Mouse (Mus musculus) fibroblast of lung, adult 2 months (primary cell): Measurements from ENCODE around the gene Sema4b.

Experiments
- DNase-seq: peaks from one replicate; pipeline ENCODE4 v3.0.0-alpha.2; 2011; ENCODE audit warnings: low read depth

The Sema4b gene

GRCm38 (mm10) chr7:80178037-80178729, 8.5 kb upstream of the Sema4b start:
- DNase-seq: no peak

DNA sequence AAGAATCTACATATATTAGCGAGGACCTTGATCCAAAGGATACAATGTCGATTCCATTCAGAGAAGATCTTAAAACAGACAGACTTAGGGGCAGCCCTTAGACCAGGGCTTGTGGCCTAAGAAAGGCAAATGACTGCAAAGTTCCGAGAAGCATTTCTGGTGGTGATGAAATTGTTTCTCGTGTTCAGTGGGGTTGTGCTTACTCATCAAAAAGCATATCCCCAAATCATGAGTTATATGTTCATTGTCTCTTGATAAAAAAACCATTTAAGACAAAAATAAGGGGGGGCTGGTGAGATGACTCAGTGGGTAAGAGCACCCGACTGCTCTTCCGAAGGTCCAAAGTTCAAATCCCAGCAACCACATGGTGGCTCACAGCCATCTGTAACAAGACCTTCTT, 7.3 kb upstream of the Sema4b start:
- DNase-seq: no peak

- DNase-seq: no peak
Observed at GRCm38 (mm10) chr7:80179790-80180189, 6.9 kb upstream of the Sema4b start.

DNA sequence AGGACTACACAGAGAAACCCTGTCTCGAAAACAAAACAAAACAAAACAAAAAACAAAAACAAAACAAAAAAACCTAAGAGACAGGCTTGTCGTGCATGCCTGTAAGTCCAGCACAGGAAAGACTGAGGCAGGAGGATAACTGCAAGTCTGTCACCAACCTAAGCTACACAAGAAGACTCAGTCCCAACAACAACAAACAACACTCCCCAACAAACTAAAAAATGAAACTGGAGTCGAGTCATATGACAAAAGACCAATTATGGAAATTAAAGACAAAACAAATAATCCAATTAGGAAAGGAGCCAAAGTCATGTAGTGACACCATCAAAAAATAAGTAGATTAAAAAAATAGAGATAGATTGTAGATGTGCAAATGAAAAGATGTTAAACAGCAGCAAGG, 6.4 kb upstream of the Sema4b start:
- DNase-seq: no peak

DNA sequence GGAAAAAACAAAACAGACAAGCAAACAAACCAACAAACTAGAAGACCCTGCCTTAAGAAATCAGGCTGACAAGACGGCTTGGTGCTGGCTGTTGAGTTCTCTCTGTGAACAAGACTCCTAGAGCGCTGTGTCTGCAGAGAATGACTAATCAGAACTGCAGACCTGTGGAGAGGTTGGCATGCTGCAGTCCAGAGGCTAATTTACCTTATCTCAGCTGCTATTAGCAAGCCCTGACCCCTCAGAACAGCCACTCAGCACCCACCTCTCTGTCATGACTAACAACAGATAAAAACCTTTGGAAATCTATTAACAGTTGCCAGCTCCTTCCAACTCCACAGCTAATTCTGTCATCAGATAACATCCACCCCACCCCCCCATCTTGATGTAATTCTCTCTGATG, 5.6 kb upstream of the Sema4b start:
- no peak for DNase-seq

DNA sequence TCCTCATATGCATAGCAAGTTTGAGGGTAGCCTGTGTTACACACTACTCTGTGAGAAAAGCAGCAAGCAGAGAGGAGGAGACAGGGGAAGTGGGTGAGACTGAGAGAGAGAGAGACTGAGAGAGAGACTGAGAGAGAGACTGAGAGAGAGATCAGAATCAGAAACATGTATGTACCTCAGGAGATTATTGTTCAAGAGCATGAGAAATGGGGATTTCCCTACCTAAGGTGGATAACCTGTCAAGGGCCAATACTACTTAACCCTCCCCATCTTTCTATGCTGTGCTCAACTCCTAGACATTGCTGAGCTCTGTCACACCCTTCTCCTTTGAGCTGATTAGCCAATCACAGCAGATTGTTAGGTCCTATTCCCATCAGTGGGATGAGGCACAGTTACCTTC, 4.5 kb upstream of the Sema4b start:
- DNase-seq: no peak

- DNase-seq: no peak
Observed at GRCm38 (mm10) chr7:80183466-80183865, 3.2 kb upstream of the Sema4b start.

DNA sequence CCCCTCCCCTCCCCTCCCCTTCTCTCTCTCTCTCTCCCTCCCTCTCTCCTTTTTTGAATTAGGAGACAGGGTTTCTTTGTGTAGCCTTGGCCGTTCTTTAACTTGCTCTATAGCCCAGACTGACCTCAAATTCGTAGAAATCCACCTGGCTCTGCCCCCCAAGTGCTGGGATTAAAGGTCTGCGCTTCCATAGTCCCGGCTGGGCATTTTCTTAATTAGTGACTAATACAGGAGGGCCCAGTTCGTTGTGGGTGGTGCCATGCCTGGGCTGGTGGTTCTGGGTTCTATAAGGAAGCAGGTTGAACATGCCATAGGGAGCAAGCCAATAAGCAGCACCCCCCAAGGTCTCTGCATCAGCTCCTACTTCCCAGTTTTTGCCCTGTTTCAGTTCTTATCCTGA, 2.7 kb upstream of the Sema4b start:
- DNase-seq: no peak

DNA sequence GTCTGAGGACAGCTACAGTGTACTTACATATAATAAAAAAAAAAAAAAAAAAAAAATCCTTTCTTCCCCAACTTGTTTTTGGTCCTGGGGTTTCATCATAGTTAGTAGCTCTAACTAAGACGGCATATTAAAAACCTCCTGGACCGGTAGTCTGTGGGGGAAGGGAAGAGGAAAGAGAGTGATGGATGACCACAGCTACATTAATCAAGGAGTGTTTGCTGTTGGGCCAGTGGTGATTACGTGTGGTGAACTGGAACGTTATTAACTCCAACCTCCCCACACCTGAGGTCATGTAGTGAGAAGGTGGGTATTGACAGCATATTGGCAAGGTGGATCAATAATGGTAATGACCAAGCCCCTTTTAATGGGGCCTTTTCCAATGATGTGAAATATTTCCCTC, 2.1 kb upstream of the Sema4b start:
- no peak for DNase-seq

DNA sequence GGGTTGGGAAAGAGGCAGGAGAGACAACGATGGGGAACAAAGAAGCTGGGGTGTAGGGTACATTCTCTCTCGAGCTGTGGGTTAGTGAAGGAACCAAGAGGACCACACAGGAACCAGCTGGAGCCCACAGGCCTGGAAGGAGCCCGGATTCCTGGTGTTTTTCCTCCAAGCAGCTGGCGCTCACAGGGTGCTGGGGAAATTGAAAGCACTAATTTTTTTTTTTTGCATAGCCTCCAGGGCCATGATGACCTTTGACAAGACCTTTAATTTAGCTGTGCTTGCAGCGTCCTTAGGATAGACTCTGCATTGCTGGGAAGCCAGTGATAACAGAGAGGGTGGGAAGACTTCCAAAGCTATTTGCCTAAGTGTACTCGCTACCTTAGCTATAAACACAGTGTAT, 1.7 kb upstream of the Sema4b start:
- no peak for DNase-seq

DNA sequence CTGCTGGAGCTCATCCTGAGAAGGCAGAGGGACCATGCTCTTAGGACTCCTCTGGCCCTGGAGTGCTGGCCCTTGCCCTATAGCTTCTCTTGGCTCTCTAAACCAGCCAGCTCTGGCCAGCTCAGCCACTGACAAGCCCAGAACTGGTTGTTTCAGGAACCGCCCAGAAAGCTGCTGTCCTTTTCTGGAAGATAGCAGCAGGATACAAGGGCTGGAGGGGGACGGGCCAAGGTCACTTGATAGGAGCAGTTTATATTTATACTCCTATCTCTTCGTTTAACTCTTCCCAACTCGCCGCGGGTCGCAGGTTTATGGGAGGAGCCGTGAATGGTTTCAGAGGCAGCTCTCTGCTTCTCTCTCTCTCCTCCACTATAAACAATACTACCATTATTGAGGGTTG, 620 bp upstream of the Sema4b start:
- no peak for DNase-seq

DNA sequence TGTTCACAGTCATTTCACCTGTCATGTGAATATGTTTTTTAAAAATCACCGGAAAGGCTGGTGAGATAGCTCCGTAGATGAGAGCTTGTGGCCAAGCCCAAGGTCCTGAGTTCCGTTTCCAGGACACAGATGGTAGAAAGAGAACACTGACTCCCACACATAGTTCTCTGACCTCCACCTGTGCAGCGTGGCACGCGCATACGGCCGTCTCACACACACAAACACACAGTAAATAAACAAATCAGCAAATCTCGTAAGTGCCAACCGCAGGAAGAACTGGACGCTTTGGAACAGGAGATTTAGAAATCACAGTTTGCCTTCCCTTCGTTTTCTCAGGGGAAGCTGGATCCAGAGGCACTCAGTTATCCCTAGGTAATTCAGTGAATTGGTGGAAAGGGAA, 860 bp downstream of the Sema4b start:
- DNase-seq: no peak

DNA sequence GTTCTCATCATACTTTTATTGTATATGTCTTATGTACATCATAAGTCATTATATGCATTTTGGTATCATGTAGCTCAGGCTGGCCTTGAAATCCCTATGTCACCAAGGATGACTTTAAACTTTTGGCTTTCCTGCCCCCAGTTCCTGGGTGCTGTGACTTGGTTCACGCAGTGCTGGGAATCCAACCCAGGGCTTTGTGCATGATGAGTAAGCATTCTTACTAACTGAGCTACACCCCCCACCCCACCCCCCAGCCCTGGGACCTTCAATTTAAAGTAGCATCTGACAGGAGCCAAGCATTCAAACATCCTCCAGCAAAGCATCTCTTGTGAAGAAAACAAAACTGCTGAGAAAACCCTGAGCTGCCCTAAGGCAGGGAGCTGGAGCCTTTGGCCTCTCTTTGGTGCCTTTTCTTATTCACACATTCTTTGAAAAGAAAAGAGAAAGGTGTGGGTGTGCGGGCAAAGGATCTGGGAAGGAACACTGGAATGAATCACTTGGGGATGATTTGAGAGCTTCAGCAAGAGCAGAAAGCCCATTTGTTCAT, 2.0 kb downstream of the Sema4b start:
- DNase-seq: no peak

DNA sequence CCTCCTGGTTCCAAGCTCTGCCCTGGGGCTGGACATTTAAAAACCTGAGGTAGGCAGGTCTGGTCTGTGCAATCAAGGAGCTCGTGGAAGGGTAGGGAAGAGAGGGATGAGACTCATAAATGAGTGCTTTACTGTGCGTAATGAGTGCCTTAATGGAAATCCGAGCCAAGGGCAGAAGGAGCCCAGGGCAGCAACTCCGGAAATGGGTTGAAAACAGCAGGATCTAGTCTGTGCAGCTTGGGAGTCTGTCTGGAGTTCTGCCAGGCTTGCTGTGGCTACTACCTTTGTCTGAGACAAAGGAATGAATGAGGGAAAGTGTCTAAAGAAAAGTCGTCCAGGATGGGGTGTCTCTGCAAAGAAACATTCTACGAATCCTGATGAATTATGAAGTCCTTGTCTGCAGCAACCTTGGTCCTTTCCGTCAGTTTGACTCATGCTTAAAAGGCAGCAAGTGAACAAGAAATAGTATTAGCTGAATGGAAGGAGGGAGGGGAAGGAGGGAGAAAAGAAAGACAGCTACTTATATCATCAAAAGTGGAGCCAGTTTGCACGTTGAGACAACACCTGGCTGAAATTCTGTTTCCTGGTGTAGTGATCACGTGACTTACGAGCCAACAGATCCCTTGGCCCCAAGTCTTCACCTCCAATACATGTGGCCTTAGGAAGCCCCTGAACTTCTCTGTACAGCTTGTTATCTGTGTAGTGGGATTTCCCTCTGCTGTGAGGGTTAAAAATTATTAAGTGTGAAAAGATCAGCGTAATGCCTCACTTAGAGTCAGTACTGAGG, 2.7 kb downstream of the Sema4b start:
- DNase-seq: no peak

- no peak for DNase-seq
Observed at GRCm38 (mm10) chr7:80191455-80191854, 4.8 kb downstream of the Sema4b start.

GRCm38 (mm10) chr7:80192226-80193061, 5.8 kb downstream of the Sema4b start:
- DNase-seq: peak; percentile 52

DNA sequence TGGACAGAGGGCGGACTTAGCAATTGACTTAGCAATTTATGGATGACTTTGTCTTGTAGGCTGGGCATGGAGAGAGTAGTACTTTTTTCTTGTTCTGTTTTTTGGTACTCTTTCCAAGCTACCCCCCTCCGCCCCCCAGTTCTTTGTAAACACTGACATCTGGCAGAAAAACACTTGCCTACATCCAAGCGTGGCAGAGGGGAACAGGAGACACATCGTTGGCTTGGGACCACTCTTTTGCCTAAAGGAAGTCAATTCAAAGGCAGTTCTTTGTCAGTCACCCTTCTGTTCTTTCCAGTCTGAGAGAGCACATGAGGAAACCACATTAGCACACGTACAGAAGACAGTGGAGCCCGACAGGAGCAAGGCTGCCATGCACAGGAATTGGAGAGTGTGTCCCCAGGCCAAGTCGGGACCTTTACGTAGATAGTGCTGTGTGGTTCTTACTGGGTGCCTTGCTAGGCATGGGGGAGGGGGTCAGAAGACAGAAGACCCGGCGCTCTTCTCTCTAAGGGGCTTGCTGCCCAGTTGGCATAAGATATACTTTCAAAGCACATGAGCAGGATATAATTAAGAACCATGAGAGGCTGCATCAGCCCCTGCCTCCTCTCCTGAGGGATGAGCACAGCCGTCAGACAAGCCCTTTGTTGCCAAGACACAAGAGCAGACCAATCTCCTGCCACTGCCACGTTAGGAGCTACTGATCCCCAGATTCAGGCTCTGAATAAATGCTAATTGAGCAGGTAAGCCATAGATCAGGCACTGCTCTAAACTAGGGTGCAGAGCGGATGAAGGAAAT, 7.5 kb downstream of the Sema4b start:
- no peak for DNase-seq

DNA sequence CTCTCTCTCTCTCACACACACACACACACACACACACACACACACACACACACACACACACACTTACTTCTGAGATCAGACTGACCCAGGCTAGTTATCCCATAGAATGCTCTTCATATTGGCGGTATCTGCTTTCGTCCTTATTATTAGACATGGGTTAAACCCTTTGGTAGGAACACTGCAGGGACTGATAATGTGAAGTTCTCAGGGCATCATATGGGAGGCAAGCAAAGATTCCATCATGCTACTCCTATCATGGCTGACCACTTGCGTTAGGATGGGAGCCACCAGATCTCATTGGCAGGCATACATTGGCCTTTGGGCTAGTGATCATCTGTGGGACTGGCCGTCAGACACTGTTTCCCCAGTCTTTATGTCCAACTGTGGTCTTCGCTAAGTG, 8.5 kb downstream of the Sema4b start:
- no peak for DNase-seq

DNA sequence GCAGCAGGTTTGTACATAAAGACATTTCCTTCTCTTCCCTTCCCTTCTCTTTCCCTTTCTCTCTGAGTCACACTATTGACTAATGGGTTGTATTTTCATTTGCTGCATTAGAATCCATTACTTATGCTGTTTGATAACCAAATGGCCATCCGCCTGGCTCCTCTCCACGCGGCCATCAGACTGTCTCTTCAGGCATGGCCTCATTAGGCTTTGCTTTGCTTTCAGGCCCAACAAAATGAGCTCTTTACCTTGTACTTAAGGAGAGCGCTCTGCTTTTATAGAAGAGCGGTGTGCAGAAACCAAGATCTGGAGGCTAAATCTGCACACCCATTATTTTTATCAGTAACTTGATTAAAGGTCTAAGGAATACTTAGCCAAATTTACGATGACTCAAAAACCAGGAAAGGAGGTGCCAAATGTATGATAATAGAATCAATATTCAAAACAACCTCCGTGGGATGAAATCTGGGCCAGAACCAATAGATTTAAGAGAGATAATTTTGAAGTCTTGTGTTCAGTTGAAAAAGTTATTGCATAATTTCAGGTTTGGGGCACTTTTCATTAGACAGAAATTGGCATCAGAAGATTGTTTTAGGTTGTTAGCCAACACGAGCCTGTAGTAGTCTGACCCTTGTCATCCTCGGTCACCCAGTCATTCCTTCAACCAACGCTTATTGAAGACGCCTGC, 9.1 kb downstream of the Sema4b start:
- DNase-seq: no peak

DNA sequence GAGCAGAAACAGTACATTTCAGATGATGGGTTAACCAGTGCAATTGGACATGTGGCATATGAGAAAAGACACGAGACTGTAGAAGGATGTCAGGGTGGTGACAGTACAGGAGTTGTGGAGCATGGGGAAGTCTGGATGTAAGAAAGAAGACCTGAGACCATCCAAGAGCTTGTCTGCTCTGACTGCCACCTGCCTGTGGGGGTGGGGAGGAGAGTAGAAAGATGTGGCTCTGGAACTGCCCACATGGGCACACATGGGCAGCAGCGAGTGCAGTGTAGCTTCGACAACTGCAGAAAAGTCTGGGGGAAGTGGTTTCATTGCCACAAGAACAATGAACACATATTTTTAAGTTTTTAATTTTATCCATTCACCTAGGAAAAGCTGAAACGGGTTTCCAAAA, 10.7 kb downstream of the Sema4b start:
- no peak for DNase-seq
